Mouse (Mus musculus) spleen, adult 12 weeks (tissue): ENCODE results near the gene Otogl.

ENCODE experiments used
- DNase-seq: peaks from one replicate; pipeline ENCODE4 v3.0.0; 2022; ENCODE audit warnings: low spot score

The Otogl gene

GRCm38 (mm10) chr10:107906453-107906852 is 5.5 kb downstream of the Otogl start:
- no peak for DNase-seq

GRCm38 (mm10) chr10:107905274-107906034 is 6.5 kb downstream of the Otogl start:
- DNase-seq: no peak

- no peak for DNase-seq
Measured at GRCm38 (mm10) chr10:107901958-107902357, 10.0 kb downstream of the Otogl start.

- no peak for DNase-seq
Measured at GRCm38 (mm10) chr10:107901204-107901879, 10.6 kb downstream of the Otogl start.

- DNase-seq: no peak
Measured at GRCm38 (mm10) chr10:107899946-107900345, 12.0 kb downstream of the Otogl start.

GRCm38 (mm10) chr10:107896158-107896557 is 15.8 kb downstream of the Otogl start:
- DNase-seq: no peak

GRCm38 (mm10) chr10:107894663-107895581 is 17.0 kb downstream of the Otogl start:
- no peak for DNase-seq

GRCm38 (mm10) chr10:107890400-107890799 is 21.5 kb downstream of the Otogl start:
- DNase-seq: no peak

- no peak for DNase-seq
Measured at GRCm38 (mm10) chr10:107872542-107872941, 39.4 kb downstream of the Otogl start.

- no peak for DNase-seq
Measured at GRCm38 (mm10) chr10:107872109-107872508, 39.8 kb downstream of the Otogl start.

GRCm38 (mm10) chr10:107870540-107870939 is 41.4 kb downstream of the Otogl start:
- no peak for DNase-seq

GRCm38 (mm10) chr10:107868904-107869303 is 43.0 kb downstream of the Otogl start:
- no peak for DNase-seq

GRCm38 (mm10) chr10:107867414-107867813 is 44.5 kb downstream of the Otogl start:
- DNase-seq: no peak

GRCm38 (mm10) chr10:107860235-107860917 is 51.6 kb downstream of the Otogl start:
- no peak for DNase-seq

GRCm38 (mm10) chr10:107859220-107859619 is 52.7 kb downstream of the Otogl start:
- no peak for DNase-seq

GRCm38 (mm10) chr10:107858684-107859083 is 53.2 kb downstream of the Otogl start:
- no peak for DNase-seq

- no peak for DNase-seq
Measured at GRCm38 (mm10) chr10:107844906-107845305, 67.0 kb downstream of the Otogl start.

- no peak for DNase-seq
Measured at GRCm38 (mm10) chr10:107834452-107835239, 77.3 kb downstream of the Otogl start.

- DNase-seq: no peak
Measured at GRCm38 (mm10) chr10:107829151-107829550, 82.8 kb downstream of the Otogl start.

GRCm38 (mm10) chr10:107813814-107814483 is 98.0 kb downstream of the Otogl start:
- DNase-seq: no peak
